Mouse (Mus musculus) spleen, adult 18-20 months (tissue): ENCODE measurements around the gene Ankrd12.

Experiments
- DNase-seq, 2 experiments: peaks; one replicate each; pipeline ENCODE4 v3.0.0; 2022; ENCODE audit warnings: mixed read lengths in 2 of 2

Gene Ankrd12

DNA sequence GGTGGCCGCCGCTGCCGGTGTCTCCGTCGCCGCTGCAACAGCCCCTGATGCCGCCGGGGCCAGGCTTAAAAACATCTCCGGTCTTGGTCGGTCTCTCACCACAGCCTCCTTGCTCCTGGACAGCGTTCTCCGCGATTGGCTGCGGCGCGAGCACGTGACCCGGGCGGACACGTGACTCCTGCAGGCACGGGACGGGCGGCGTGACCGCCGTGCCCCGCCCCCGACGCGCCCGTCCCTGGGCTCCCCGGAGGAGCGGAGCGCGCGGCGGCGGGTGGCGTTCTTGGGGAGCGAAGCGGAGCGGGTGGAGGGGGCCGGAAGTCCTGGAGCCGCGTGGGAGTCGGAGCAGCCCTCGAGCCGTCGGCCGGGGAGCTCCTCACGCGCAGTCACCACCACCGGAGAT is at the start of gene Ankrd12:
Gene Ankrd12, minus strand, starts transcription at position 156 of the 400 bp plus-strand sequence.
- DNase-seq, result peak; percentile 93 to 96

DNA sequence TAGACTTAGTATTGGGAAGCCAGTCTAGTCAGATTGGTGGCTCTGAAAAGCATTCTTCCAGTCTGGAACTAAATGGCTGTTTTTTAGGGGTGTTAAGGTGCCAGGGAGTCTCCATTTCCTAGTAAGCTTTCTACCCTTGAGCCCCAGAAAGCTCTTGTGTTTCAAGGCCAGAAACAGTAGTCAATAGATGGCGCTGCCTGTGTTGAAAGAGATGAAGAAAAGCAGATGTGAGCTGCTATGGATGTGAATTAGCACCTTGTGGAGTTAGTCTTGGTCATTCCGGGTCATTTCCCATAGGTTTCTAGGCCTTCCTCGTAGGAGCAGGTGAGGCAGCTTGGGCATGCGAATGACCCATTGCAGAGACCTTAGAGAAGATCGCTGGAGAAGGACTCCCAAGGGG is 48.3 kb upstream of the Ankrd12 start:
- DNase-seq, result no peak

DNA sequence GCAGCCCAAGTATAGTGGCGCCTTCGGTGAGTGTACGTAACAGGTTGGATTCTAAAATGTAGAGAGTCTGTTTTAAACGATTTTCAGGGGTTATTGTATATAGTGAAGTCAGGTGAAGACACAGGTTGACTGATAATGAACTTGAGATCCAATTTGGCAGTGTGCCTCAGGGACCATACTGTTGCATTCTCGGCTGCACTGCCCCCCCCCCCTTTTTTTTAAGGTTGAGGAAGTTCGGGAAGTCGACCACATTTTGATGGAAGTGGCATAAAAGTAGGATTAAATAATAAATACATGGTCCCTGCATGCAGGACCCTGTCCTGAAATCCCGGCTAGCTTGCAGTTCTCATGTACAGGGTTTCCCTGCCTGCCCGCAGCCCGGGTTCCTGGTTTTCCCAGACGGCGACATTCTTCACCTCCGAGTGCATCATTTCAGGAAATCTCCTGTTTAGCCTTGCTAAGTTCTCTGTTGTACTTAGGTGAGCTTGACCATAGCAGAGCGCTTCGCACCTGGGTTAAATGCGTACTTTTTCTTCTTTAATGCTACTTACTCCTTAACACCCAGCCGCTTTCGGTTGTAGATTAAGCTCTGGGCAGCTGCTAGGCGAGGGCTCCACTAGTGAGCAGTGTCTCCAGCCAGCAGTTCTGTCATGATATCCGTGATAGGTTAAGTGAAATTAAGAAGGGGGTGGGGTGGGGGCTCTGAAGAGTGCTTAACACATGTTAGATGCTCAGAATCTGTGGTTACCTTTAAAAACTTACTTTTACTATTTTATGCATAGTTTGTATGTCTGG is 47.1 kb upstream of the Ankrd12 start:
- DNase-seq, result no peak

DNA sequence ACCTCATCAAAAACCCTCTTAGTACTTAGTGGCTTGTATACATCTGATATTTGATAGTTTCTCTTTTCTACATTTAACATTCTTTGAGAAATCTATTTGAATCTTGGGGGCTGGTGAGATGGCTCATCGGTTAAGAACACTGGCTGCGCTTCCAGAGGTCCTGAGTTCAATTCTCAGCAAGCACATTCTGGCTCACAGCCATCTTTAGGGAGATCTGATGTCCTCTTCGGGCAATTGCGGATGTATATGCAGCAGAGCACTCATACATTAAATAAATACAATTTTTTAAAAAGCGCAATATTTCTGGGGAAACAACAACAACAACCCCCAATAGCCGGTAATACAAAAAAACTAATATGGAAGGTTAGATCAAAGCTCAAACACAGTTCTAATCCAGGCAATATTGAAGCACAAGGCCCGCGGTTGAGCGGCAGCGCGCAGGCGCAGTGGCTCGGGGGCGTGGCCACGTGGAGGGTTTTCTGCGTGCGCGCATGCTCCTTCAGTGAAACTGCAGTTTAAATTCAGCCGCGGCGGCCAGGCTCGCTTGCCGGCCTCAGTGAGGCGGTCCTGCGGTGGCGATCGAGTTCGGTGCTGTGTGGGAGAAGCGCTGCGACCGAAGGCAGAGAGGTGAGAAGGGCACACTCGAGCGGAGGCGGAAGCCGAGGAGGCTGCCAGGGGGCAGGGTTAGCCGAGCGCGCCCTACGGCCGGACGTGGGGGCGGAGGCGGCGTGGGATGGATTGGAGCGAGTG is 46.4 kb upstream of the Ankrd12 start, which contains the start of gene Ddx11:
Gene Ddx11, plus strand, starts transcription at position 455 of the 750 bp plus-strand sequence.
- peak; percentile 87 to 97 for DNase-seq

DNA sequence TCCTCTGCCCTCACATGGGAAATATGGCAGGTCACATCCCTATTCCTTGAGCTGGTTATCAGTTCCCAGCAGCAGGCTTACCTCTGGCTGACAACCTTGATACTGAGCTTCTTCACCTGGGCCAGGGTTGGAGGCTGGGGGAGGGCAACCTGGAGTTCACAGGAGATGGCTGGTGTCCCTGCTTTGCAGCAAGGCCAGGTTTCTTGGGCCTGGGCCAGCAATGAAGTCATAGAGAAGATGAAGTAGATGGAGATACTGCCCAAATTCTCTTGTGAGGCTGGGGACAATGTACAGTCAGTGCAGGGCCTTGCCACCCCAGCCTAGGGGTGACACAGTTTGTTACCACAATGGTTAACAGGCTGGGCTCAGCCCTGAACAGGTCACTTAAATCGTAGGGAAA is 43.8 kb upstream of the Ankrd12 start:
- DNase-seq, result no peak

DNA sequence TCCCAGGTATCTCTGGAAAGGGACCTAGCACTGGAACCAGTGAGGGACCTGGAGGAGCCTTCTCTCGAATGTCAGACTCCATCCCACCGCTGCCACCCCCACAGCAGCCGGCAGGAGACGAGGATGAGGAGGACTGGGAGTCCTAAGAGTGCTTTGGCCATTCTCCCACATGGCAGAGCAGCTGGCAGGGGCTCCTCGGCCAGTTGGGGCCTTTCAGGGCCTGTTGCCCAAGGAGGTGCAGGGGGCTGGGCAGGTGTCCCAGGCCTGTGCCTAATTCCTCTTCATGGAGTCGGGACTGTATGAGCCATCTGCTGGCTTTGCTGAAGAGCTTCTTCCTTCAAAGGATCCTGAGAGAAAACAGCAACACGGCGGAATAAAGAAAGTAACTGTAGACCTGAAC is 42.1 kb upstream of the Ankrd12 start:
- DNase-seq, result no peak

DNA sequence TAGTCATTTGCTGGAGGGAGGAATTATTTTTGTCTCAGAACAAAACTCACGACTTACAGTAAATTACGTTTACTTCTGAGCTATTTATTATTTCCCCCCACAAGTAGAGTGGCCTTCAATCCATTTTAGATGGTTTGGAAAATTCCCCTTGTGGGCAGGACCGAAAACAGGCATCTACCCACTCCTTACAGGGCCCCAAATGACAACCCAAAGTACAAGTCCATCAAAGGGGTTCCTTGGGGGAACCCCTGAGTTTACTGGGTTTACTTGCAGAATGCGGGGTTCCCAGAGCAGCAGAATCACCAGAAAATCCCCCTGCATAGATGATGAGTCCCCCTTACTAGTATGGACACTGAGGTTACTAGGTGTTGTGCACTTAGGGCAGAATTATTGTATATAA is 35.3 kb upstream of the Ankrd12 start:
- DNase-seq, result no peak

DNA sequence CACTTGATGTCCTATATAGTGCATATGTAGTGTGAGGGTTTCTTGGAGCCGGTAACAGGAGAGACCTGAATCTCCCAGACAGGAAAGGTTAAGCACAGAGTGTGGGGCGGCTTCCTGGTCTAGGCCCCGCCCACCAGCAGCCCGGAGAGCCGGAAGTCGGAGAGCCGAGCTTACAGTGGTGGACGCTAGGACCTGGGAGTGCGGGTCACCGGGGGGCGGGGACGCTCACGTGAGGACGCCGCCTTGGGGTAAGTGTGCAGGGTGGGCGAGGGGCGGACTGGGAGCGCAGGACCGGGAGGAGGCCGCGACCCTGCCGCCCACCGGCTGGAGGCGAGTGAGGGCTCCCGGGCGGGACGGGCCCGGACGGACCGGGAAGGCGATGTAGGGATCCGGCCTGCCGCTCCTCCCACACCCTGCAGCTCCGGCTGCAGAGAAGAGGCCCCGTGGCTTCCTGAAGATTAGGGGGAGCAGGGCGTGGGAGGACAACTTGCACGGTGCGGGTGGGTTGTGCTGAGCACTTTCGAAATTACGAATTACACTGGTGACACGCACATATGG is 34.6 kb upstream of the Ankrd12 start, which contains the start of gene Washc1:
Gene Washc1, plus strand, starts transcription at position 144 of the 558 bp plus-strand sequence.
- peak; percentile 76 to 86 for DNase-seq

DNA sequence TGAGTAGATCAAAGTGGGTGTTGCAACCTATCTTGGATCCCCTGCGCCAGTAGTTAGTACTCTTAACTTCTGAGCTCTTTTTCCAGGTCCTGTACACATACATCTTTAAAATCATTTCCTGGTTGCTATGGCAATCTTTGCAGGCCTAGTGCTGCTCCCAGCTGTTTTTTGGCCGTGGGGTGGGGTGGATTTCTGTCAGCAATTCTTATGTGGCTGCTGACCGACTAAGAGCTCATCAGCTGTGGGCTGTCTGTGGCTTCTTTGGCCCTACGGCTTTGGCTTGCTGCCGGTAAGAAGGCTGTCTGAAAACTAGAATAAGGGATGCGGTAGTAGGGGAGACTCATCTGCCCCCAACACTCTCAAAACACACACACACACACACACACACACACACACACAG is 33.9 kb upstream of the Ankrd12 start:
- DNase-seq, result no peak

DNA sequence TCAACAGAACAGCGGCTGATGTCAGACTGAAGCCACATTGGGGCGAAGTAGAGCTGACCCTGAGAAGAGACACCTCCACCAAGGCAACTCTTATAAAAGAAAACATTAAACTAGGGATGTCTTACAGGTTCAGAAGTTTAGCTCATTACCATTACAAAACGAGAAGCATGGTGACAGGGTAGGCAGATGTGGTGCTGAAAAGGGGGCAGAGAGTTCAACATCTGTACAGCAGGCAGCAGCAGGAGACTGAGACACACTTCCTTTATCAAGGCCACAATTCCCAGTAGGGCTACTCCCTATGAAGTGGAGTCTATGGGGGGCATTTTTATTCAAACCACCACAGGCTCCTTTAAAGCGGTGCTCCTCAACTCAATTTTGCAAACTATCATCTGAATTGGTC is 31.3 kb upstream of the Ankrd12 start:
- no peak for DNase-seq

DNA sequence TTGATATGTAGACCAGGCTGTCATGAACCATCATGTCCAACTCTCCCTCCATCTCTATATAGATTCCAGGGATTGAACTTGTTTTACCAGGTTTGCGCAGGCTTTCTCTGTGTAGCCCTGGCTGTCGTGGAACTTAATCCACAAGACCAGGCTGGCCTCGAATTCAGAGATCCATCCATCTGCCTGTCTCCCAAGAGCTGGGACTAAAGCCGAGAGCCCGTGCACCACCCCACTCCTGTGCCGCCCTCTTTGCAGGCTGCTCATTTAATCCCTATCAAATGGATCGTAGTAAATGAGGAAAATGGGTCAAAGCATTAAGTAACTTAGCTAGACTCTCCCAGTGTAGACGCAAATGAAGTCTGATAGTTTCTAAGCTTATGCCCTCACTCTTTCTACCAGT is 30.6 kb upstream of the Ankrd12 start:
- no peak for DNase-seq

DNA sequence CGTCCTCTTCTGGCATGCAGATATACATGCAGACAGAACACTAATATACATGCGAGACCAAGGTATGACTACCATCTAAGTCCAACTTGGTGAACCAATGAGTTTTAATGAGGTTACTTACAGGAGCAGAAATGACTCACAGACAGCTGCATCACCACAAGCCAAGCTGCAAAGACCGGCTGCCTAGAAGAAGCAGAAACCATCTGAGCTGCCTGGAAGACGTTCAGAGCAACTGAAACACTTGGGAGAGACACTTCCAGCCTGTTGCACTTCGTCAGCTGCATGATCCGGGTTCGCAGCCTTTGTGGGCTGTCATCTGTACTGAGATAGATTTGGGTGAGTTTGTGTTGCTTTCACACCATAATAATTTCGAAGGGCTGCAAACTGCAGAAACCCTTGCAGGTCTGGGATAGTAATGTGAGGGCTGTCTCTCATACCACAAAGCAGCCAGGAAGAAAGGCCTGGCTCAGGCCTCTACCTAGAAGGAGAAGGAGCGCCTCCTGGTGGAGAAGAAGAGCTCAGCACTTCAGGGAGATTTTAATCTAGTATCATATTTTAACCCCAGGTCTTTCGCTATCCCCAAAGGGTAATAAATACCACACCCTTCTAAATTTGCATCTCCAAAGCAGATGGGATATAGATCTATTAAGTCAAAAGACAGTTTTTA is 29.8 kb upstream of the Ankrd12 start:
- DNase-seq, result peak in 1 of 2 experiments; percentile 62

DNA sequence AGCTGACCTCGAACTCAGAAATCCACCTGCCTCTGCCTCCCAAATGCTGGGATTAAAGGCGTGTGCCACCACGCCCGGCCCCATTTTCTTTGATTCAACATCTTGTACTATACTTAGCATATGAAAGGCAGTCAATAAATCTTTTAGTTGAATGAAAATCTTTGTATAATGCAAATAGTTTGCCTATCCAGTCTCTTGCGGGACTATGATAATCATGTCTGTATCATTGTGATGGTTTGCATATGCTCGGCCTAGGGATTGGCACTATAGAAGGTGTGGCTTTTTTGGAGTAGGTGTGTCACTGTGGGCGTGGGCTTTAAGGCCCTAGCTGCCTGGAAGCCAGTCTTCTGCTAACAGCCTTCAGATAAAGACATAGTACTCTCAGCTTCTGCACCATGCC is 27.2 kb upstream of the Ankrd12 start:
- DNase-seq, result no peak

DNA sequence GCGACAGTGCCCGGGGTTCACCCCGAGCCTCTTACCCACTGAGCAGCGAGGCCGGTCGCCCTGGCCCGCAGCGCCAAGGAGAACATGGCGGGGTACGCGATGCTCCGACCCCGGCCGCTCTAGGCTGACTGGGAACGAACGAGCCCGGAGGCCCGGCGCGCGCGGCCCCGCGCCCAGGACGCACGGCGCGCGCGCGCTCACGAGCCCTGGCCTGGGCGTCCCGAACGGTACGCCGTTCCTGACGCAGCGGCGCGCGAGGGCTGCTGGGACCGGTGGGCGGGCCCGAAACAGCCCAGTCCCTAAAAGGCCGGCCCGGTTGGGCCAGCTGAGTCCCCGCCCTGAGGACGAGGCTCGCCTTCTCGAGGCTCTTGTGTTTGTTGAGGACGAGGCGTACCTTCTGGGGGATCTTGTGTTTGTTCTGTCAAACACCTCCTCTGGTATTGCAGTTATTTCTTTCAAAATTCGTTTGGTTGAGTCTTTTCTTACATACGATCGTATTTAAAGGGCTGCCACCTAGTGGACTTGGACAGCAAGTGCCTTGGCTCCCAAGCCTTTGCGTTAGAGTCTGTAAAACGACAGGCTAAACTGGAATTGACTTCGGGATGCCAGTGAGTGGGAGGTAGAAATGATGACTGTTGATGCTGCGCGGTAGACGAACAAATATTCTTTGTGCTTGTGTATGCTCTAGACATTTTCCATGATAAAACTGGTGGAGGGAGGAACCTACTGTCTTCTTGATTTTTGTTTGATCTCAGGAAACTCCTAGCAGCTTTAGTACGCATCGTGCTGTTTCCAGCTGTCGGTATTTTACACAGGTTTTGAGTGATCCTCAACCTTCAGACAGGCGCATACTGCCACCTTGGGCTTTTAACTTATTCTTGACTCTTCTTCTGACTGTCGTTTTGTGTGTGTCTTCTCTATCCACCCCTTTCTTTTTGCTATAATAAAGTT is 24.8 kb upstream of the Ankrd12 start, which contains the start of gene Ndufv2:
Gene Ndufv2, minus strand, starts transcription at position 180 of the 951 bp plus-strand sequence.
- peak; percentile 86 to 90 for DNase-seq

DNA sequence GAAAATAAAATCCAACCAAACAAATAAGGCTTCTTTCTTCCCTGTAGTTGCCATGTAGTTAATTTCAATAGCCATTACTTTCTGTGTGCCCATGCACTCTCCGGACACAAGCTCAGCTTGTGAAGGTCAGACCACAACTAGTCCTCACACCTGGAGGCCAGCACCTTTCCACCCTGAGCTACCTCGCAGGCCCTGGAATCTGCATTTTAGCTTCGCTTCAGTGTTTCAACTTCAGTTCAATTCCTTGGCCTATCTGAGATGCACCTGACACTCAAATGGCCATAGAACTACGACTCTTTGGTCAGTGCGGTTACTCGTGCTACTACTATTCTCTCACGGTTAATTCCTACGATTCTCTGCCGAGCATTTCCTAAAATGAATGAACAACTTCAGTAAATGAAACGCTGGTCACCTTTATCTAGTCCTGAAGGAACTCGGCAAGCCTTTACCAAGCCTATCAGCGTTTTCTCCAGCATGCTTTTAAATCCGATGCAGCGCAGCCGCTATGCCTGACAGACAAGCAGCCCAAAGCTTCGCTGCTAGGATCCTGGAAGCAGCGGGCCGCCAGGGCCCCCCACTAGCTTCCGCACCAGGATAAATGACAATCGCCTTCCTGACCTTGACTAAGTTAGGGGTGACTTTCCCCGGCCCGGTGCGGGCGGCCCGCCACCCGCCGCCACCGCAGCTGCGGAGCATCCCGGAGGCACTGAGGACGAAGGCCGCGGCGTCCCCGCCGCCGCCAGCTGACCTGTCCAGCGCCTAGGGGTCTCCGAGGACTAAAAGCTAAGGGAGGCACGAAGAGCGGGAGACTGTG is 23.9 kb upstream of the Ankrd12 start:
- DNase-seq, result no peak

DNA sequence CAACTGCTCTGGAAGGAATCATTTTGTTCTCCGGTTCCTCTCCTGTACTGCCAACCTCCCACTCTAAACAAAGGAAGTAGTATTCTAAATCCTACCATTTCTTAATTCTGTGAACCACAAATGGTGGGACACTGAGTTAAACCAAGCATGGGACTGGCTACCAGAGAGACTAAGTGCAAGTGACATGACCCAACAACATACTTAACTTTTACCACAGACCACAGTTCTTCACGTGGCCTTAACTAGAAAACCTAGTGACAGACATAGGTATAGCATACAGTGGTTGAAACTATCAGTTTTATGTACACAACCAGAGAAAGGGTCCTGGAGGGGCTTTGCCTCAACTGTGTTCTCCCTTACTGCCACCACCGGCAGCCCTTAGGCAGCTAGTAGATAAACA is 15.8 kb upstream of the Ankrd12 start:
- no peak for DNase-seq

DNA sequence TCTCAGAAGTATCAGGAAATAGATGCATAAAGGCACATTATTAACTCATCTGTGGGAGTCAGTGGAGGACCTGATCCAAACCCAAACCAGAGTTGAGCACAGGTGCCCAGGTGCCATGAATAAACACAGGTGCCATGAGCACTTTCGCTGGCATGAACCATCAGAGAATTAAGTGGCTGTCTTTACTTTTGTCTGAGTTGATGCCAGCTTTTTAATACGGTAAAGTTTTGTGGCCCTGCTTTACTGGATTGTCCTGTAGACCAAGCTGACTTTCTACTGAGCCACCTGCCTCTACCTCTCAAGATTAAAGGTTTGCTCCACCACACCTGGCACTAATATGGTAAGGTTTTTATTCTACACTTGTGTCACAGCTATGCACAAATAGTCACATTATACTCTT is 15.2 kb upstream of the Ankrd12 start:
- DNase-seq, result no peak

DNA sequence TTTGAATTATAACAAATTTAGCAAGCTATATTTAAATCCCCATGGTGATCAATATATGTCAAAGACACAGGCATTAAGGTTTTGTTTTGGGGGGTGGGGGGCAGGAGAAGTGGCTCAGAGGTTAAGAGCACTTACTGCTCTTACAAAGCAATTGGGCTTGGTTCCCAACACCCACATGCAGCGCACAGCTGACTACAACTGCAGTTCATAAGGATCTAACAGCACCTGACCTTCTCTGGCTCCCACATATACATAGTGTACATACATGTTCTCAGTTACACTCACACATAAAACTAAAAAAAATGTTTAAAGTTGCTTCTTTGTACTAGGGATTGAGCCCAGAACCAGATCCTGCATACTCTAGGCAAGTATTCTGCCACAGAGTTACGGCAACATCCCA is 14.5 kb upstream of the Ankrd12 start:
- no peak for DNase-seq

DNA sequence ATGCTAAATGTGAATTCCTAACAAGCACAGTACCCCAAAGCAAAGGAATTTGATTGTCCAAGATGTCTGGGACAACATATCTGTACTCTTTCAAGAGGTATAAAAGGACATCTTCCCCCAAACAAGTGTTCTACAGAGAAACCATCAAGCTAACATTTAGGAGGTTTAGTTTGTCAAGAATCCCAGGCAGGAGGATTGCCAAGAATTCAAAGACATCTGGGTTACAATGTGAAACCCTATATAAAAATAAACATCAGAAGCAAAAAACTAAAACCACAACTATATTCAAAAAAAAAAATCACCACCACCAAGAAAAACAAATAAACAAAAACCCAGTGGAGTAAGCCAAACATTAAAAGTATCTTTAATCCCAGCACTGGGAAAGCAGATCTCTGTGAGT is 13.4 kb upstream of the Ankrd12 start:
- no peak for DNase-seq

DNA sequence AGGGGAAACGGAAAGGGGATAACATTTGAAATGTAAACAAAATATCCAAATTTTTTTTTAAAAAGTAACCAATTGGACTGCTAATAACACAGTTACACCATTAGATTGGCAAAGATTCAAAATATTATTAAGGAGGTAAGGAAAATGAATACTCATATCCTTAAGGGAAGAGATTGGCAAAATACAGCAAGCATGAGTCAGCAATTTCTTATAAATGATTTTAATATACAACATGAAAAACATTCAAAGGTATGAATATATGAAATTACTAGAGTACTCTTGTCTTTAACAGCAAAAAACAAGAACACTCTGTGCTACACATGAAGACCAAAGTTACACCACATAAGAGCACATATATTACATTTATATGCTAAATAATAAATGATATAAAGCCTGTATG is 8.1 kb upstream of the Ankrd12 start:
- no peak for DNase-seq

DNA sequence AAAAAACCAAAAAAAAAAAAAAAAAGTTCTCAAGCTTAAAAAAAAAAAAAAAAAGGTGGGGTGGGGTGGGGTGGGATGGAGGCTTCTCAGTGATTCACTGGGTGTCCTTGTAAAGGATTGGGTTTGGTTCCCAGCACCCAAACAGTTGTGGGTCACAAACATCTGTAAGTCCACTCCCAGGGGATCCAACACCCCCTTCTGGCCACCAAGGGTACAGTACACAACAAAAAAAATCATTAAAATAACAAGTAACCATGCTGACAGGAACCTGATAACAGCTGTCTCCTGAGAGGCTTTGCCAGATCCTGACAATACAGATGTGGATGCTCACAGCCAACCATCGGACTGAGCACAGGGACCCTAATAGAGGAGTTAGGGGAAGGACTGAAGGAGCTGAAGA is 7.6 kb upstream of the Ankrd12 start:
- DNase-seq, result no peak
